Mouse (Mus musculus) embryonic facial prominence, embryonic 10.5 days (tissue): Measurements from ENCODE around the gene Tgm6. TPM values are rescaled to one million over a fixed set of nuclear protein-coding genes. Genes with fewer than 3 reads are reported as not detected.
A peak's percentile ranks its signal among the peaks of the same experiment; 100 is the strongest.

Experiments used
- DNase-seq: peaks from one replicate; pipeline ENCODE4 v3.0.0-alpha.2; 2017; ENCODE audit warnings: low spot score
- H3K27ac ChIP-seq: fragments of 300-500 bp; sonication (generic); replicated peaks from 2 replicates; pipeline ENCODE4 v1.5.1; 2016; ENCODE audit warnings: mild to moderate bottlenecking
- H3K27me3 ChIP-seq: fragments of 300-500 bp; sonication (generic); replicated peaks from 2 replicates; pipeline ENCODE4 v1.6.1; 2016; ENCODE audit warnings: low read depth, mild to moderate bottlenecking; ENCODE audit not compliant: poor library complexity, severe bottlenecking
- H3K36me3 ChIP-seq: fragments of 300-500 bp; sonication (generic); replicated peaks from 2 replicates; pipeline ENCODE4 v1.6.1; 2016; ENCODE audit warnings: mild to moderate bottlenecking, moderate library complexity
- H3K4me1 ChIP-seq: fragments of 300-500 bp; sonication (generic); 2 replicates; pipeline ENCODE4 v1.6.1; 2016
- H3K4me3 ChIP-seq: fragments of 300-500 bp; sonication (generic); 2 replicates; pipeline ENCODE4 v1.5.1; 2016; ENCODE audit warnings: mild to moderate bottlenecking, moderate library complexity
- H3K9me3 ChIP-seq: fragments of 300-500 bp; sonication (generic); 2 replicates; pipeline ENCODE4 v1.6.1; 2016; ENCODE audit warnings: mild to moderate bottlenecking
- WGBS: fragments of 180-500 bp; shearing (Covaris S2); methylation state at CpG from one replicate; pipeline ENCODE4 v1.1.7; 2016; 5-methylcytosine and 5-hydroxymethylcytosine counted together
- polyA plus RNA-seq: library from polyadenylated mRNA; unstranded; fragments of >200 nt; fragmentation: Nextera tagmentation; extraction: Ambion mirVana; gene quantifications from 2 replicates; pipeline ENCODE4 v1.2.1, GENCODE M21; 2016

Gene Tgm6
- polyA plus RNA-seq, 1 experiment from 2014 or later: not detected

DNA sequence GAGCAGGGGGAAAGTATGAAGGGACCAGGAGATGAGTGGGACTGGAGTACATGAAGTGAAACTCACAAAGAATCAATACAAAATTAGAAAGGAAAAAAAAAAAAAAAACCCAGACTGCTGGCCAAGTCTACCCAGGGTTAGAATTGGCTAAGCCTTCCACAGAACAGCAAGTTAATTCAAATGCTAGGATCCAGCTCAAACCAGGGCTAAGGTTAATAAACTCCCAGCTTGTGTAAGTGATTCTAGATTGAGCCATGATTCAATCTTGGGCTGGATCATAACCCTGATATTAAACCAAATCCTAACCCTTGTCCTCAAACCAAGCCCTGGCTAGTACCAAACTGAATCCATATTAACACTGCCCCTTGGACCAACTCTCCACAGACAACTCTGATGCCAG lies 43.6 kb downstream of the Tgm6 start:
- H3K27me3 ChIP-seq: no peaks in the 10 kb centered on the region
- DNase-seq: no peak
- H3K36me3 ChIP-seq: no peaks in the 10 kb centered on the region
- H3K4me1 ChIP-seq: no peaks in the 10 kb centered on the region
- no peaks in the 10 kb centered on the region for H3K9me3 ChIP-seq
- no peak overlapping the region for H3K4me3 ChIP-seq
- H3K27ac ChIP-seq: no peak overlapping the region

DNA sequence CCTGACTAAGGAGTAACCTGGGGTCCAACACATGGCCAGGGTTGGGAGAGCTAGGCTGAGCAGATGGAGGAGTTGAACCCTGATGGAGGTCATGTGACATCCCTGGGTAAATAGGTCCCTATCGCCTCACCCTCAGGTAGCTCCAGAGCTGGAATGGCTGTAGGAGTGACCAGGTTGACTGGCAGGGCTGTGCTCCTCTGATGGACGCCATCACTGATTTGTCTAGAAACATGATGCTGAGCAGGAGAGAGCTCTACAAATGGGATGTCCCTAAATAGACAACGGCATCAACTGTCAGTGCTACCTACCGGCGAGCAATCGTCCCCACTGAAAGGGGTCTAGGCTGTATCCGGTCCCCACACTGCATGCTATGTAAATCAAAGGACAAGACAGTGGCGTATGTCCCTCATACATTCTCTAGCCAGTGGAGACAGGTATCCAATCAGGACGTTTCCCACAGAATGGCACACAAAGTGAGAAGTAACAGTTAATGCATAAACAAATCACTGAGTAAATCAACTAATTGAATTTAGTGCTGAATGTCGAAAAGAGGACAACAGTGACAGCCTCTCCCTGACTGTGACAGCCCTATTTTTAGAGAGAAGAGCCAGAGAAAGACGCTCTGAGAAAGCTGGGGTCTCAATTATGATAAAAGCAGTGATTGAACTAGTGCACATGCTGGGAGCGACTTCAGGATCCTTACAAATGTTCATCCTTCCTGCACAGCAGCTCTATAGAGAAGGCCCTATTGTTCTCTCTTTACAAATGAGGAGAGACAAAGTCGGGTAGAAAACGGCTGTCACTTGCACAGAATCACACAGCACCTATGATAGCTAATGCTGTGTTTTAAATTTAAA lies 45.2 kb downstream of the Tgm6 start:
- Histone ChIP-seq H3K9me3 (no peaks in the 10 kb centered on the region), H3K36me3 (no peaks in the 10 kb centered on the region), H3K4me1 (no peaks in the 10 kb centered on the region), H3K27ac (no peak overlapping the region), H3K4me3 (no peak overlapping the region), H3K27me3 (no peaks in the 10 kb centered on the region)
- no peak for DNase-seq
- 59% methylated on average over 14 of the region's 14 CpGs for WGBS

DNA sequence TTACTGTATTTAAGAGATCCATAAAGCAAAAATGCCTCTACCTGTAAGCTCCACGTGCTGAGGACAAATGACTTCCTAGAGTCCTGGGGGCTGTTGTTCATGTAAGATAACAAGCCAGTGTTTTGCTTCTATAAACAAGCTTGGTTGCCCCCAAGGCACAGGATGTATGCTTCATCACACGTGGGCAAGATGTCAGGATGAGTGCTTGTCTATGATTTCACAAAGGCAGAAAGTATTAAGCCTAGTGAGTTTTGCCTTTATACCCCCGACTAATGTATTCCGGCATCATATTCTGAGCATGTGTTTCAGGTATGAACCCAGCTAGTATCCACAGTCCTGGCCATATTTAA lies 45.8 kb downstream of the Tgm6 start:
- DNase-seq: no peak
- H3K36me3 ChIP-seq: no peaks in the 10 kb centered on the region
- WGBS: 54% methylated on average over 4 of the region's 4 CpGs
- H3K4me1 ChIP-seq: no peaks in the 10 kb centered on the region
- H3K4me3 ChIP-seq: no peak overlapping the region
- no peaks in the 10 kb centered on the region for H3K27me3 ChIP-seq
- H3K9me3 ChIP-seq: no peaks in the 10 kb centered on the region
- H3K27ac ChIP-seq: no peak overlapping the region

DNA sequence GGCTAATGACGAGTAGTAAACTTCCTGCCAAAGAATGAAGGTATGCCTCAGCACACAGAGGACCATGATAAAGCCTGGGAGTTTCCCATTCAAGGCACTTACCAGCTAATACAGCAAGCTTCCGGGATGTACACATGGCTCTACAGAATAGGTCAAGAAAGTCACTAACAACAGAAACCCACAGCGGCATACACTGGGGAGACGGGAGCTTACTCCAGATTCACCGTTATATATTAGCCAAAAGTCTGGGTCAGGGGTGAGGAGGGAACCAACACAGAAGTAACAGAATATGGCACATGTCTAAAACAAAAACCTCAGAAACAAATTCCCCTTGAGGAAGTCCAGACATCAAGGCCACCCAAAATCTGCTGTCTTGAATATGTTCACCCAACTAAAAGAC lies 50.5 kb downstream of the Tgm6 start:
- H3K4me1 ChIP-seq: no peaks in the 10 kb centered on the region
- DNase-seq: no peak
- no peak overlapping the region for H3K27ac ChIP-seq
- no peaks in the 10 kb centered on the region for H3K9me3 ChIP-seq
- H3K4me3 ChIP-seq: no peak overlapping the region
- peaks cover 37% of the 10 kb centered on the region for H3K36me3 ChIP-seq
- no peaks in the 10 kb centered on the region for H3K27me3 ChIP-seq
- WGBS: 86% methylated on average over 5 of the region's 5 CpGs

DNA sequence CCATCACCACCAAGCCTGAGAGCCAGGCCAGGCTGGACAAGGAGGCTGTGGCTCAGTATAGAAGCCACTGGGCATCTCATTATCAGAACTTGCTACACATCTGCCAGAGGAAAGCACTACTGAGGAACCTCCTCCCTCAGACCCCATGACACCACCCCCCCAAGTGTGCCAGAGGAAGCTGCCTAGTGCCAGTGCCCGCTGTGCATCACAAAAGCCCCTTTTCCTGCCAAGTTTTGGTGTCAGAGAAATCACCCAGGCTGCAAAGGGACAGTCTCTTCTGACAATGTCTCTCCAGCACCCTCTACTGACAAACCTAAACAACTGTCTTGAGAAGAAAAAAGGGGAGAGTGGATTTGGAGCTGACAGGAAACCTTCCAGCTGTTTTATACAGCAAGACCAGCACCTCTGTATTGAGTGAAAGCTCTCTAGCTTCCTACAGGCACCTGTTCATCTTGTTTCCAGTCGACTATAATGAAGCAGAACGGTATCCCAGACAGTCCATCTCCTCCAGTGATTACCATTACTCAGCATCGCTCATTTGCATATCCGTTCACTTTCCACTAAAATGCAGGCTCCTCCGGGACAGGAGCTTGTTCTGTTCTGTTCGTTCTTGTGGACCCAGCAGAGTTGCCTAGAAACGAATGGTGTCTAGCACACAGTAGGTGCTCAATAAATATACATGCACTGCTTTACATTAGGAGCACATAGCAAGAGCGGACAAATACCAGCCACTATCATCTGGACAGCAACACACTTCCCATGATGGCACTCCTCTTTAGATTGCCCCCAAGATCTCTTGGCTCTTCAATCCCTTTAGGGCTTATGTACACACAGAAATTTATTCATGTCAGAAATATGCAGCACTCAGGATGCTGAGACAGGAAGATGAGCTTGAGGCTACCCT lies 54.3 kb downstream of the Tgm6 start:
- WGBS: 69% methylated on average over 9 of the region's 9 CpGs
- Histone ChIP-seq H3K36me3 (peaks cover 73% of the 10 kb centered on the region), H3K27ac (no peak overlapping the region), H3K4me1 (no peaks in the 10 kb centered on the region), H3K4me3 (no peak overlapping the region), H3K9me3 (no peaks in the 10 kb centered on the region), H3K27me3 (no peaks in the 10 kb centered on the region)
- DNase-seq: no peak

DNA sequence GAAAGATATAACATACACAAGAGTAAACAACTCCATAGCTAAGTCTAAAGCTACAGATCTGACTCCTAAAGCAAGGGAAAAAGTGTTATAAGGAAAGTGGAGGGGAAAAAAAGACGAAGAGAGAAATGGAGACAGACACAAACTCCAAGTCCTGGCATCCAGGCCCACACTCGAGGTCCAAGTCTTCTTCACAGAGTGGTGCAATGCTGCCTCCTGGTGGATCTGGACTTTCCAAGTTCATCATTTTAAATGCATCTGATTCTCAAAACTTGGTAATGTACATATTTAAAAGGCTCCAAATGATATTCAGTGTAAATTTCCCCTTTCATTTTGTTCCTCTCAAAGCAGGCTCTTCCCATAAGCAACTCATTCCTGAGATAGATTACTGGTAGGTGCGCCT lies 55.6 kb downstream of the Tgm6 start:
- H3K36me3 ChIP-seq: peaks cover 86% of the 10 kb centered on the region
- H3K27me3 ChIP-seq: no peaks in the 10 kb centered on the region
- DNase-seq: peak; percentile 50
- H3K4me1 ChIP-seq: no peaks in the 10 kb centered on the region
- H3K27ac ChIP-seq: no peak overlapping the region
- no peaks in the 10 kb centered on the region for H3K9me3 ChIP-seq
- no peak overlapping the region for H3K4me3 ChIP-seq
- WGBS: 61% methylated on average over 3 of the region's 3 CpGs

DNA sequence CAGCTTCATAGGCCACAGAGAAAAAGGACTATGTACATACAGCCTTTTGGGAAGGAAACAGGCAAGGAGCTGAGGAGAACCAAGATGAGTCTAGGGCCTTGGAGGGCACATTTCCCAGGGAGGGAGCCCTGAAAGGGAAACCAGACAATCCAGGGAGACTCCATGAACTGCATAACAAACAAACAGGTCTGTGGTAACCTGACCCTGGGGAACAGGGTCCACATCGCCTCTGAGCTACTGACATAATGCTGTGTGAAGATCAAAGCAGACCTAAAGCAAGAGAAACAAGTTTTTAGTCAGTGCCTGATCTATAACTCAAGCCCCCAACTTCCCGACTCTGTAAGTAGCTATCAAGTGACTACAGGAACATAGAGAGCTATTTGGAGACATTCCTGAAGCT lies 59.5 kb downstream of the Tgm6 start:
- no peak overlapping the region for H3K27ac ChIP-seq

DNA sequence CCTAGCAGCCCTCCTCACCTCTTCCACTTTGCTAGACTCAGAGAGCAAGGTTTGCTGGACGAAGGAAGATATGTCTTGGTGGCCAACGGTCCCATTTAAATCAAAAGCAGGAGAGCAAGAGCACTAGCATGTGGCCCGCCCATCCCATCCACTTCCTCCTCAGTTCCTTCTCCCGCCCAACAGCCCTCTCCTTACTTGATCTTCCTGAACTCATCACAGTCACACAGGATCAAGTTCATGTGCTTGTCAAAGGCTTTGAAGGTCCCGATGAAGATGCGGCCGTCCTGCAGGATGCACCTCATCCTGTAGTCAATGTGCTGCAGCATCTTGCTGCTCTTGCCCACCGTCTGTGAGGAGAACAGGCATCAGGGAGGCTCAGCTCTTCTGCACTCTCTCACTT lies 64.6 kb downstream of the Tgm6 start:
- no peaks in the 10 kb centered on the region for H3K27me3 ChIP-seq
- H3K36me3 ChIP-seq: peaks cover 55% of the 10 kb centered on the region
- DNase-seq: no peak
- peaks cover 17% of the 10 kb centered on the region for H3K4me1 ChIP-seq
- H3K27ac ChIP-seq: no peak overlapping the region
- no peaks in the 10 kb centered on the region for H3K9me3 ChIP-seq
- WGBS: 80% methylated on average over 8 of the region's 8 CpGs
- peak overlapping the region; percentile 100 for H3K4me3 ChIP-seq

More for the DNA sequence above, 59.5 kb downstream of the Tgm6 start:
- peaks cover 98% of the 10 kb centered on the region for H3K36me3 ChIP-seq
- WGBS: 78% methylated on average over 2 of the region's 2 CpGs
- H3K9me3 ChIP-seq: no peaks in the 10 kb centered on the region
- DNase-seq: no peak
- H3K4me3 ChIP-seq: no peak overlapping the region
- H3K4me1 ChIP-seq: peaks cover 3% of the 10 kb centered on the region
- H3K27me3 ChIP-seq: no peaks in the 10 kb centered on the region

DNA sequence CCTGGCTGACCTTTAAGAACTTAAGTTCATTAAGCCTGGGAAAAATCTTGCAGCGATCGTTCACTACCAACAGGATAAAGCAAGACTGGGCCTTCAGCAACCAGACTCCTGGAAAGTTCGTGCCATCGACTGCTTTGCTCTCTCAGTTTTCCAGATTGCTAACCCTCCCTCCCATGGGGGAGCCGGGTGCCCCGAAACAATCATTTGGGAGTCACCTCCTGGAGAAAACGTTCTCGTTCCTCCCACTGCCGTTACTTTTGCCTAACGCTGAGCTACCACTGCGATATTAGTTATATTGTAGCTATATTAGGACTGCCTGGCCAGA lies 66.1 kb downstream of the Tgm6 start:
- H3K4me3 ChIP-seq: peak overlapping the region; percentile 100
- H3K36me3 ChIP-seq: peaks cover 40% of the 10 kb centered on the region
- H3K4me1 ChIP-seq: peaks cover 17% of the 10 kb centered on the region
- no peaks in the 10 kb centered on the region for H3K9me3 ChIP-seq
- WGBS: under 1% methylated on average over 11 of the region's 11 CpGs
- DNase-seq: no peak
- no peaks in the 10 kb centered on the region for H3K27me3 ChIP-seq
- H3K27ac ChIP-seq: peak overlapping the region; percentile 99

DNA sequence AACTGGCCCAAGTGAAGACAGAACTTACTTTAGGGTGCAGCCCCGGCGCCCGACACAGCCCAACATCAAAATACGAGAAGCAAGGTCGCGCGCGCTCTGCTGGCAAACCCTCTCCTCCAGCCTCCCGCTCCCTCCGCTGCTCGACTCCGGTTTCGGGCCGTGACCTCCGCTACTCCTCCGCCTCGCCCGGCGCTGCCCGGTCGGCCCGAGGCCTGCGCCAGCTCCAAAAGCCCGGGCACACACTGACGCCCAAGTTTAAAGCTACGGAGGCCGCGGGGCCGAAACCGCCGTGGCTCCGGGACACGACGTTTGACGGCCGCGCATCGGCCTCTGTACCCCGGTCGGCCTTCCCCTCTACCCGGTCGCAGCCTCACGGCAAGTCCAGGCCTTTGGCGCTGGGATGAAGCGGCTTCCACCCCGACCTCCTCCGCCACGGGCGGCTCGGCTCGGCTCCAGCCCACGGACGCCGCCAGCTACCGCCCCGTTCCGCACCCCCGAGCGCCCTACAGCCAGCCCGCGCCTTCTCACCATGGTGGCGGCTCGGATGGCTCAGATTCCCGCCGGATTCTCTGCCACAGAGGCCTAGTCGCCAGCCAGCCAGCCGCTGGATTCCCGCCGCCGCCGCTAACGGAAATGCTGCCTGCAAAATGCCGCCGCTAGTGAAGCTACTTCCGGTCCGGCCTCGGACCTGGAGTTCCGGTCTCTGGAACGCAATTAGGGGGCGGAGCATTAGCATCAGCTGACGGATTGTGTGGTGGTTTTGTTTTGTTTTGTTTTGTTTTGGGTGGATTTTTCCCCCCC lies 66.7 kb downstream of the Tgm6 start, which contains the start of gene Snrpb:
Gene Snrpb (minus strand): TSS at position 698 of the 801 bp plus-strand sequence.
- WGBS: under 1% methylated on average over 81 of the region's 81 CpGs
- Histone ChIP-seq H3K9me3 (no peaks in the 10 kb centered on the region), H3K4me1 (peaks cover 17% of the 10 kb centered on the region), H3K4me3 (peak within 1 kb of the TSS; percentile 100), H3K27ac (peak within 1 kb of the TSS; percentile 99), H3K36me3 (peaks cover 34% of the 10 kb centered on the region), H3K27me3 (no peaks in the 10 kb centered on the region)
- DNase-seq: peak; percentile 91

DNA sequence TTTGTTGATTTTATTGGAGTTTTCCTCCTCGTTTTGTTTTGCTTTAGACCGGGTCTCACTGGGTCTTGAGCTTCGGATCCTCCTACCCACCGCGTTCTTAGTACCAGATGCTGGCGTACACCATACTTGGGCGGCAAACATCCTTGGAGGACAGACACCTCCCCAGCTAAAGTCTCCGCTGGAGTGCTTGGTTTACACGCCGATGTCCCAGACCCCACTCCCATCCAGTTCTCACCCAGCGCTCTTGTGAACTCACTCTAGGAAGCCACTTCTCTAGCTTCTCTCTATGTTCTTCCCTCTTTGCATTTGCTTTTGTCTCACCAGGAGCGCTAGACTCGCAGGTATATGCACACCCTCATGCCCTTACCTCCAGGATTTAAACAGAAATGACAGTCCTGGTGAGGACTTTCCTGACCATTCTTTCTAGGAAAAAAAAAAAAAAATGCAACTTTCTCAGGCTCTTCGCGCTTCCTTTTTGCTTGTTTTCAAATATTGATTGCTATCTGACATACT lies 67.3 kb downstream of the Tgm6 start:
- Histone ChIP-seq H3K4me1 (peaks cover 17% of the 10 kb centered on the region), H3K27me3 (no peaks in the 10 kb centered on the region), H3K9me3 (no peaks in the 10 kb centered on the region), H3K36me3 (peaks cover 27% of the 10 kb centered on the region), H3K27ac (peak overlapping the region; percentile 99), H3K4me3 (peak overlapping the region; percentile 100)
- WGBS: under 1% methylated on average over 15 of the region's 15 CpGs
- DNase-seq: no peak

DNA sequence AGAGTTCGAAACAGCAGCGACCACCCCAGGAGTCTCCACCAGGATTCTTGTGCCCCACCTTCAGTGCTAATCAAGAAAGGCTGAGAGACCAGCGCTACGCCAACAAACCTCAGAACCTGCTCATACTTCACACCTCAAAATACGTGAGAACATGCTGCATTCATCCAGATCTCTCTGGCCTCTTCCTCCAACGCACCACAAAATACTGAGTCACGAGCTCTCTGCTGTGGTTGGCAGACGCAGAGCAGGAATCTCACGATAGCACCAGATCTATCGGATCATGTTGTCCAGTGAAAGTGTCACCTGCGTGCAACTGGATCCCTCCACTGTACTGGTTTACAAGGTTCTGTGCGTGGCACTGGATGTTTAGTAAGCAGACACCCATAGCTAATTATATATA lies 76.2 kb downstream of the Tgm6 start:
- Histone ChIP-seq H3K4me1 (no peaks in the 10 kb centered on the region), H3K9me3 (0 out of 2 replicates have a peak, but pooled peaks cover 3% of the 10 kb centered on the region), H3K27me3 (no peaks in the 10 kb centered on the region), H3K4me3 (no peak overlapping the region), H3K27ac (no peak overlapping the region), H3K36me3 (no peaks in the 10 kb centered on the region)
- DNase-seq: no peak
- 86% methylated on average over 12 of the region's 12 CpGs for WGBS
